Mouse (Mus musculus) induced T-regulatory cell, adult 2 months (primary cell): Measurements from ENCODE around the gene Hbq1b.
"Not testable (repeated sequence)": the region's sequence is repeated elsewhere in the genome, so short reads cannot be mapped to it uniquely, and the experiment has no call there.

Experiments
- DNase-seq: peaks from one replicate; pipeline ENCODE4 v3.0.0-alpha.2; 2012; ENCODE audit warnings: low read depth

Hbq1b gene

DNA sequence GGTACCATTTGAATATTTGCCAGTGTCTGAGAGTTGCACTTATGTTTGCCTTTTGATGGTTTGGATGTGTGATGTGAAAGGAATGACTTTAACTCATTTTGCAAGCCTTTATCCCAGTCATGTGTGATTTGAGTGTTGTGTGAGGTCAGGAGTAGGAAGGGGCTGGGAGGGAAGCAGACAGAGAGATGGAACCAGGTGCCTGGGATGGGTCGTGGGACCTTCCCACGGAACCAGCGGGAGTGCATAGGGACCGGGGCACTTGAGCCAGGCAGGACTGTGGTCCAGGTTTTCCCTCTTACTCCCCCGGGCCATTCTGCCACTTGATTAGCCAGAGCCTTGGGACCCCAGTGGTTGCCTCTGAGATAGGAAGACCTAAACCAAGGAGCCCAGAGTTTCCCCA, 18.8 kb upstream of the Hbq1b start:
- no peak for DNase-seq

DNA sequence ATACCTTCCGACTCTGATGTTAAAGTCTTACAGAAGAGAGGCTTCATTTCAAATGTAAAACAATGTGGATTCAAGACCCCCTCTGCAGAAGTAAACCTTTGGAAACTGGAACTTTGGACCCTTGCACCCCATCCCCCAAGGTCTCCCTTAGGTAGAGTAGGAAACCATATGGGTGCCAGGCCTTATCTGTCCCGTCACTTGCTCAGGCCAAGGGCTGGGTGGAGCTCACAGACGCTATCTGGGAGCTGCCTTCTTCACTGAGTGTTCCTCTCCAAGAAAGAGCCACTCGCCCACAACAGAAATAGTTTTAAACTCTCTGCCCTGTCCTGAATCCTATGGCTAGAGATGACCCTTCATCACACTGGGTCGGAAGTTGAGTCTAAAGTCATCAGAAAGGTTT, 17.8 kb upstream of the Hbq1b start:
- no peak for DNase-seq

DNA sequence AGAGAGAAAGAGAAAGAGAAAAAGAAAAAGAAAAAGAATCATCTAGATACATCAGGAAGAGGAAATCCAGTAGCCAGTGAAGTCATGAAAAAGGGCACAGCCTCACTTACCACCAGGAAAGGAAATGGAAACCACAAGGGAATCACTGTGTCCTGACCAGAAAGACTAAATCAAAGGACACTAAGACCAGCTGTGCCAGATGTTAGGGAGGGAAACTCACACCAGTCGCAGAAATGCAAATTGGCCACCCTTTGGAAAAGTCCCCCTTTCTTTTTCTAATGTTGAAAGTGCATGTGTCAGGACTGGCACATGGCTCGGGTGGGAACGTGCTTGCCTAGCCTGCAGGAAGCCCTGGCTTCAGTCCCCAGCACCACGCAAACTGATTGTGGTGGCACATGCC, 15.6 kb upstream of the Hbq1b start:
- peak; percentile 26 for DNase-seq

DNA sequence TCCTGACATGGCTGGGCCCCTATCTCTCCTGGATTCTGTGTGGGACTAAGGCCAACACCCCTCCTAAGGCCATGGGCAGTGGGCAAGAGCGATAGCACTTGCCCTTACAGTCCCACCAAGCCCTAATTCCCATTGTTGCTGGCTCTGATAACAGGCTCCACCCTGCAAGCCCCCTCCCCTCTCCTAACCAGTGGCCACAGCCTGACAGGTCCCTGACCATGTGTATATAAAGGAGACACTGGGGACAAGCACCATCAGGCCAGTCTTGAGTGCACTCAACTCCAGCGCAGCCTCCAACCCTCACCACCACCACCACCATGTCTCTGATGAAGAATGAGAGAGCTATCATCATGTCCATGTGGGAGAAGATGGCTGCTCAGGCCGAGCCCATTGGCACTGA, 10.4 kb upstream of the Hbq1b start, which contains the start of gene Hba-x:
TSS of gene Hba-x (plus strand) at position 54 of the 400 bp plus-strand sequence.
- no peak for DNase-seq

DNA sequence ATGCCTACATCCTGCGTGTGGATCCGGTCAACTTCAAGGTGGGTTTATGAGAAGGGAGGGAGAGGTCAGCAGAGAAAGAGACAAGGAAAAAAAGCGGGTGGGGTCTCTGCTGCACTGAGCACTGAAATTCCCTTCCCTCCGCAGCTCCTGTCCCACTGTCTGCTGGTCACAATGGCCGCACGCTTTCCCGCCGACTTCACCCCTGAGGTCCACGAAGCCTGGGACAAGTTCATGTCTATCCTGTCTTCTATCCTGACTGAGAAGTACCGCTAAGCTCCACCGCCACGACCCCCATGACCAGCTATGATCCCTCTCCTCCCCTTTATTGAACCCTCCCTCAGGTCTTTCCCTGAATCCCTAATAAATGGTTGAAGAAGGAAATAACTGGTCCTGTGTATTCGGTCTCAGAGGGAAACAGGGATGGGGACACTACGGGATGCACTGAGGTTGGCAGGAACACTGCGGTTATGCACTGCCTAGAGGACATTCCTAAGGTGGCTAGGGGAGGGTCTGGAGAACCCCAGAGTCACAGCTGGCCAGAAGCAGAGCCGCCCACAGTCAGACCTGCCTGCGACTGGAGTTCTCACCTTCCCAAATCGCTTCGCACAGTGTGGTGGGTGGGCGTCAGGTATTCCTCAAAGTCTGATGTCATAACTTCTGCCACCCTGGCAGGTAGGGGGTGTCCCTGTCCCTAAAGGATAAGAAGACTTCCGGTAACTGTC, 8.9 kb upstream of the Hbq1b start:
- DNase-seq = no peak

DNA sequence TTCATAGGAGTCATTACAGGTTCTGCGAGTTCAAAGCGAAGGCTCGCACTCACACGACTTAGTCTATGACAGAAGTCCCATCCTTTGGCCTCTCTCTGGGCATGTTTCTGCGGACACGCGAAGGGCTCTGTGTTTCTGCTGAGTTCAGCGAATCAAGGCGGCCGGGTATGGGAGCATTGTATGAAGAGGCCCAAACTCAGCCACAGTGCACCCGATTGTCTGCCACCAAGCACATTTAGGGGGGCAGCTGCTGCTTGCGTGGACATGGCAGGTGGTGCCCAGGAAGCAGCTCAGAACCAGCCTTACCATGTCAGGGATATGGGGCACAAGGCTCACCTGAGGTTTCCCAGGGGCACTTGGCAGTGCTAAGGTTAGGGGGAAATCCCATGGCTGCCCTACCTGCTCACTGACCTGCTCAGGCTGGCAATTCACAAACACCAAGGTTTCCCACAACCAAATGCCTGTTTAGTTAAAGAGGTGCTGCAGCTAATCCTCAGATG, 8.3 kb upstream of the Hbq1b start:
- DNase-seq = no peak

DNA sequence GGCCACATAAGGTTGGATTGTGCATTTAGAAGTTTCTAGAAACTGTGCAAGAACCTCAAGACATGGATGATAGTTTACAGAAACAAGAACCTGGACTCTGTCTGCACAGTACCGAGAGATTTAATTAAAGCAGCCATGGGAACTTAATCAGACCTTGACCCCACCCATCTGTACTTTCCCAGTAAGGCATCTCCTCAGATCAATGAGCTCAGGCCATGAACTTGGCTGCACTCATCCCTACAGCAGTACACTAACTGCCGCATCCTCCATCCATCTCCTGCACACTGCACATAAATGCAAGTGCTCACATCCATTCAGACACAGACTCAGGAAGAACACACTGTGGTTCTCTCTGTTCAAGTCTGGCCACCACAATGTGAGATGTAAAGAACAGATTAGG, 6.1 kb upstream of the Hbq1b start:
- DNase-seq = no peak

DNA sequence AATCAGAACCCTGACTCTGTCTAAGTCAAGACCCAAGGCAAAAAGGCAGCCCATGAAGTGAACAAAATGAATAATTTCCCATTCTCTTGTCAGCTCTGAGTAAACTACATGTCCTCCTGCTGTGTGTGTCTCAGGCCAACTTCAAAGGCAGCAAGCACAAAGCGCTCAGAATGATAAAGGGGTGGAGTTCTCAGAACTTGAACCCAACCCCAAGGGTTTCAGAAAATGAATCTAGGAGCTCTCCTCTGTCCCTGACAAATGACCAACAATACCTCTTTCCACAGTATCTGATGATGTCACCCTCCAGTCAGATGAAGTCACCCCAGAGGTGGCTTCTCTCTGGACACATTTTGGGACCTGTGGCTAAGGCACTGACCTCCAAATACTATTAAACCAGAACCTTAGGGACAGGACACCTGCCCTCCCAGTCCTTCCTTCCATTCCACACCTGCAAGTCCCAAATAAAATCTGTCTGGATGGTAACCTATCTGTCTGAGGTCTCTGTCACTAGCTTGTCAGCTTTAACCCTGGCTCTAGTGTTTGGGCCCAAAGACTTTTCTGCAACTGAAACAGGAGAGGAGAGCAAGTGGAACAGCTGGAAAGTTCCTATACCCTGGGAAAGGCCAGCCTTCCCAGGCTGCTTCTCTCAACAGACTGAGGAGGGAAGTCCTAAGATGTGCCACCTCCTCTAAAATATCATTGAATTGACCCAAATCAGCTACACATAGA, 5.2 kb upstream of the Hbq1b start:
- DNase-seq = no peak

DNA sequence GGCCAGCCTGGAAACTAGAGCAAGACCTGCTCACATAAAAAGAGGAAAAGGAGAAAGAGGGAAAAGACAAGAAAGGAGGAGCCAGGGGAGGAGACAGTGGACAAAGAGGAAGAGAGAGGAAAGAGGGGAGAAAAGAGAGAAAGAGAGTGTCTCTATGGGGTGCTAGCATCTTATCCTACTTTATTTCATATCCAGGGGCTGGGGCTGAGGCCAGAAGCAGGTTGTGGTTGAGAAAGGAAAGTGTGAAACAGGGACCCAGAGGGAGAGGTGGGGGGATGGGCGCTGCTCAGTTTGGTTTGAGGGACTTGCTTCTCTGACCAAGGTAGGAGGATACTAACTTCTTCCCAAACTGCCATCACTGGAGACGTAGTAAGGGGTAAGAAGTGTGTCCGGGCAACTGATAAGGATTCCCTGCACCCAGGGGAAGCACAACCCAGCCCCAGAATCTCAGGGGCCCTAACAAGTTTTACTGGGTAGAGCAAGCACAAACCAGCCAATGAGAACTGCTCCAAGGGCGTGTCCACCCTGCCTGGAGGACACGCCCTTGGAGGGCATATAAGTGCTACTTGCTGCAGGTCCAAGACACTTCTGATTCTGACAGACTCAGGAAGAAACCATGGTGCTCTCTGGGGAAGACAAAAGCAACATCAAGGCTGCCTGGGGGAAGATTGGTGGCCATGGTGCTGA, 3.5 kb upstream of the Hbq1b start, which contains the start of gene Hba-a1:
TSS of gene Hba-a1 (plus strand) at position 421 of the 687 bp plus-strand sequence.
- not testable (repeated sequence) for DNase-seq

DNA sequence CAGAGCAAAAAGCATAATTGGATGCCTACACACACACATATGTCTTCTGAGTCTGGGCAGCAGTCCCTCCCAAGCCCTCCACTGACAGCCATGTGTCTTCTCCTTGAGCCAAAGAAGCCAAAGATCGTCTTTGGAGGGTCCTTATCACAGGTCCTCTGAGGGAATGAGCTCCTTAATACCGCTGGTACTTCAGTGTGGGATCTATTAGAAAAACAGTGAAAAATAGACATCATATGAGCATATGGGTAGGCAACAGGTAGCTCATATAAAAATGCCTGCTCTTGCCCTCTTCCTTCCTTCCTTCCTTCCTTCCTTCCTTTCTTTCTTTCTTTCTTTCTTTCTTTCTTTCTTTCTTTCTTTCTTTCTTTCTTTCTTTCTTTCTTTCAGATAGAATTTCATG, 2.2 kb upstream of the Hbq1b start:
- DNase-seq = not testable (repeated sequence)

DNA sequence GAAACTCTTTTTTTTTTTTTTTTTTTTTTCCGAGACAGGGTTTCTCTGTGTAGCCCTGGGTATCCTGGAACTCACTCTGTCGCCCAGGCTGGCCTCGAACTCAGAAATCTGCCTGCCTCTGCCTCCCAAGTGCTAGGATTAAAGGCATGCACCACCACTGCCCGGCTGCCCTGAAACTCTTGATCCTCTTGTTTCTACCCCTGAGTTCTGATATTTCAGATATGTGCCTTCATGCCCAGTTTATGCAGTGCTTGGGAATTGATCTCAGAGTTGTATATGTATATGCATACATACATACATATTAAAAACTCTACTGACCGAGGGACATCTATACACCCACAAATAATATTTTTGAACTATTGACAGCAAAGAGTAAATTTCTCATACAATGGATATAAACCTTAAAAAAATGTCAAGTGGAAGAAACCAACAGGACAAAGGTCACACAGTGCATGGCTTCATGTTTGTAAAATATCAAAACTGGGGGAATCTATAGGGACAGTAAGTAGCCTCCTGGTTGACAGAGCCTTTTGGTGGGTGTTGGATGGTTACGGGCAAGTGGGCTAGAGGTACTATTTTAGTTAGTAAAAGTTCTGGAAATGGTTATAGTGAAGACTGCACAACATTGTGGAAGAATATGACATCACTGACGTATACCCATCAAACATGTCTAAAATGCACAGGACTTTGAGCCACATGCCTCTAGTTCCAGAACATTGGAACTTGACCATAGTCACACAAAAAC, 1.6 kb upstream of the Hbq1b start:
- no peak for DNase-seq

DNA sequence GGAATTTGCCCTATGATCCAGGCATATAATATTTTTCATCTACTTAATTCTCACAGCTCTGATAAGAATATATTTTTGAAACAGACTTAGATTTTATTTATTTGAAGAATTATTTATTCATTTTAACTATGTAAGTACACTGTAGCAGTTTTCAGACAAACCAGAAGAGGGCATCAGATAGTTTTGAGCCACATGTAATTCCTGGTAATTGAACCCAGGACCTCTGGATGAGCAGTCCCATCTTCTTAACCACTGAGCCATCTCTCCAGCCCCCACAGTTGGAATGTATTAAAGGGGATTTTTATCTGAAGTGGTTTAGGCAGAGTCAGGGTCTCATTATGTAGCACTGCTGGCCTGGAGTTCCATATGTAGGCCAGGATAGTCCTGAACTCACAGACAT, 878 bp upstream of the Hbq1b start:
- not testable (repeated sequence) for DNase-seq

DNA sequence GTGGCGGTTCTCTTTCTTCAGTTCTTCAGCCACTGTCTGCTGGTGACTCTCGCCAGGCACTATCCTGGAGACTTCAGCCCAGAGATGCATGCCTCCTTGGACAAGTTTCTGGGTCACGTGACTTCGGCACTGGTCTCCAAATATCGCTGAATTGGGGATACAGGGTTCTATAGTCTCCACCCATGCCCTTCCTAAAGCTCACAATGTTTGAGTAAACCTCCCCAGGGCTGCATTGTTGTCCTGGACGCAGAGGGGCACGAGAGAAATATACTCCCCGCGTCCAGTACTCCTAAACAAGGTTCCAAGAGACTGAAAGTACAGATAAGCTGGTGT, 694 bp downstream of the Hbq1b start:
- DNase-seq = no peak

DNA sequence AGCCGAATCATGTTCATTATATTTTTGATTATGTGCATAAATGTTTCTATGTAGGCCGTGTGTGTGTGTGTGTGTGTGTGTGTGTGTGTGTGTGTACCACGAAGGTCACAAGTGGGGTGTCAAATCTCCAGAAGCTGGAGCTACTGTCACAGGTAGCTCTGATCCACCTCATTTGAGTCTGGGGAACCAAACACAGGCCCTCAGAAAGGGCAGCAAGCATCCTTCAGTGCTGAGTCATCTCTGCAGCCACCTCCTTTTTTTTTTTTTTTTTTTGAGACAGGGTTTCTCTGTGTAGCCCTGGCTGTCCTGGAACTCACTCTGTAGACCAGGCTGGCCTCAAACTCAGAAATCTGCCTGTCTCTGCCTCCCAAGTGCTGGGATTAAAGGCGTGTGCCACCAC, 6.1 kb downstream of the Hbq1b start:
- DNase-seq = not testable (repeated sequence)

DNA sequence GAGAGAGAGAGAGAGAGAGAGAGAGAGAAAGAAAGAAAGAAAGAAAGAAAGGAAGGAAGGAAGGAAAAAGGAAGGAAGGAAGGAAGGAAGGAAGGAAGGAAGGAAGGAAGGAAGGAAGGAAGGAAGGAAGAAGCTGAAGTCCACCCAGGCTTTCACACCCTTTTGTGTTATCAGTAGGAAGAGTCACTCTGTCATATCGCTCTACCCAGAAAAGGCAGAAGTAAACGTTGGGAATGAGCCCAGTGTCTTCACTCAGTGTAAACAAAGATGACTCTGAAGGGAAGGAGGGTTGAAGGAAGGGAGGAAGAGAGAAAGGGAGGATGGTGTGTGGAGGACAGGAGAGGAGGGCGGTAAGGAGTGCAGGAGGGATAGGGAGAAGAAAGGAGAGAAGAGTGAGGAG, 6.7 kb downstream of the Hbq1b start:
- not testable (repeated sequence) for DNase-seq

DNA sequence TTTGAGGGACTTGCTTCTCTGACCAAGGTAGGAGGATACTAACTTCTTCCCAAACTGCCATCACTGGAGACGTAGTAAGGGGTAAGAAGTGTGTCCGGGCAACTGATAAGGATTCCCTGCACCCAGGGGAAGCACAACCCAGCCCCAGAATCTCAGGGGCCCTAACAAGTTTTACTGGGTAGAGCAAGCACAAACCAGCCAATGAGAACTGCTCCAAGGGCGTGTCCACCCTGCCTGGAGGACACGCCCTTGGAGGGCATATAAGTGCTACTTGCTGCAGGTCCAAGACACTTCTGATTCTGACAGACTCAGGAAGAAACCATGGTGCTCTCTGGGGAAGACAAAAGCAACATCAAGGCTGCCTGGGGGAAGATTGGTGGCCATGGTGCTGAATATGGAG, 9.4 kb downstream of the Hbq1b start, which contains the start of gene Hba-a2:
TSS of gene Hba-a2 (plus strand) at position 287 of the 400 bp plus-strand sequence.
- not testable (repeated sequence) for DNase-seq

DNA sequence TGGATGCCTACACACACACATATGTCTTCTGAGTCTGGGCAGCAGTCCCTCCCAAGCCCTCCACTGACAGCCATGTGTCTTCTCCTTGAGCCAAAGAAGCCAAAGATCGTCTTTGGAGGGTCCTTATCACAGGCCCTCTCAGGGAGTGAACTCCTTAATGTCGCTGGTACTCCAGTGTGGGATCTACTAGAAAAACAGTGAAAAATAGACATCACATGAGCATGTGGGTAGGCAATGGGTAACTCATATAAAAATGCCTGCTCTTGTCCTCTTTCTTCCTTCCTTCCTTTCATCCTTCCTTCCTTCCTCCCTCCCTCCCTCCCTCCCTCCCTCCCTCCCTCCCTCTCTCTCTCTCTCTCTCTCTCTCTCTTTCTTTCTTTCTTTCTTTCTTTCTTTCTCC, 10.7 kb downstream of the Hbq1b start:
- DNase-seq = not testable (repeated sequence)

DNA sequence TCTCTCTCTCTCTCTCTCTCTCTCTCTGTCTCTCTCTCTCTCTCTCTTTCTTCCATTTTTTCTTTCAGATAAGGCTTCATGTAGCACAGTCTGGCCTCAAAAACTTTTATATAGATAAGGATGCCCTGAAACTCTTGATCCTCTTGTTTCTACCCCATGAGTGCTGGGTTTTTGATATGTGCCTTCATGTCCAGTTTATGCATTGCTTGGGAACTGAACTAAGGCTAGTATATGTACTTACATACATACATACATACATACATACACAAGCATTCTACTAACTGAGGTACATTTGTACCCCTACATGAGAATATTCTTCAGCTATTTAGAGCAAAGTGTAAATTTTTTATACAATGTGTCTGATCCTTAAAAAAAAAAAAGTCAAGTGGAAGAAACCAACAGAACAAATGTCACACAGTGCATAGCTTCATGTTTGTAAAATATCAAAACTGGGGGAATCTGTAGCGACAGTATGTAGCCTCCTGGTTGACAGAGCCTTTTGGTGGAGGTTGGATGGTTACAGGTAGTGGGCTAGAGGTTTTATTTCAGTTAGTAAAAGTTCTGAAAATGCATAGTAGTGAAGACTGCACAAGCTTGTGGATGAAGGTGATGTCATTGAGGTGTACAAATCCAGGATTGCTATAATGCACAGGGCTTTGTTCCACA, 11.2 kb downstream of the Hbq1b start:
- DNase-seq = no peak

DNA sequence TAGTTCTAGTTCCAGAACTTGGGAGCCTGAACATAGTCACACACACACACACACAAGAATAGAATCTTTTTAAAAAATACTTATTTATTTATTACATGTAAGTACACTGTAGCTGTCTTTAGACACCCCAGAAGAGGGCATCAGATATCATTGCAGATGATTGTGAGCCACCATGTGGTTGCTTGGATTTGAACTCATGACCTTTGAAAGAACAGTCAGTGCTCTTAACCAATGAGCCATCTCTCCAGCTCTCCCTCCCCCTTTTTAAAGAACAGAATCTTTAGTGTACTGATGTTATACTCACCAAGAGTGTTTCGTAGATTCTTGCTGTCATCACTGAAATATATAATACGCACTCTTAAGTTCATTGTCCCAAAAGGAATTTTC, 11.8 kb downstream of the Hbq1b start:
- DNase-seq = no peak

DNA sequence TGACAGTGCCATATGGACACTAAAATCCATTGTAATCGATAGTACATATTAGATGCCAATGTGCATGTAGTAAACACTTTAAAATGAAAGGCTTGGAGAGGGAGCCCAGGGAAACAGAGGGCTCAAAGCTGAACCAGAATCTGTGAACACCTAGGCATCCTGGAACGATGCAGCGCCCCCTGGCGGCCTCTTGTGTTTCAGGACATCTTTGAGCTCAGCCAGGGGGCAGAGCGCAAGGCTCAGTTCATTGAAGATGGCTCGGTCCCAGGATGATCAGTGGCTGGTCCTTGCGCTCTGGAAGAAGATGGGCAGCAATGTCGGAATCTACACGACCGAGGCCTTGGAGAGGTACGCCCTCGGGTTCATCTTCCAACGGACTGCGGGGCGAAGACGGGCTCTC, 13.1 kb downstream of the Hbq1b start, which contains the start of gene Hbq1a:
TSS of gene Hbq1a (plus strand) at position 205 of the 400 bp plus-strand sequence.
- peak; percentile 54 for DNase-seq
